Mouse (Mus musculus): ENCODE measurements around the gene 1700015G11Rik.

The 1700015G11Rik gene

DNA sequence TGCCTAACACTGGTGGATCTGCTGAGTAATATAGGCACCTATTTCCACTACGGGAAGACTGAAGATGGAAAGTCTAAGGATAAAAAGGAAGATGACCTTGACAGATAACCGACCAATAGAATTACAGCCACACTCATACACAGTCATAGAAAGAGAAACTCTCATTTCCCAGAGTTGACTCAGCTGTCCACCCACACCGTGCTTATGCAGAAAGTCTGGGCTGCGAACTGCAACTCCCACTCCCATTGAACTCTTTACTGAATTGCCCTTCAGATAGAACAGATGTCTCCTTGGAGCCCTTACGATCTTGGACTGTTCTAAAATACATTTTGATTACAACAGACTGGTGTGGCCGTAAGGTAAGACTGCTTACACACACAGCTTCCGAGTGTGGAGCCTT is 50.8 kb downstream of the 1700015G11Rik start:
- peak; percentile 74 for DNase-seq

DNA sequence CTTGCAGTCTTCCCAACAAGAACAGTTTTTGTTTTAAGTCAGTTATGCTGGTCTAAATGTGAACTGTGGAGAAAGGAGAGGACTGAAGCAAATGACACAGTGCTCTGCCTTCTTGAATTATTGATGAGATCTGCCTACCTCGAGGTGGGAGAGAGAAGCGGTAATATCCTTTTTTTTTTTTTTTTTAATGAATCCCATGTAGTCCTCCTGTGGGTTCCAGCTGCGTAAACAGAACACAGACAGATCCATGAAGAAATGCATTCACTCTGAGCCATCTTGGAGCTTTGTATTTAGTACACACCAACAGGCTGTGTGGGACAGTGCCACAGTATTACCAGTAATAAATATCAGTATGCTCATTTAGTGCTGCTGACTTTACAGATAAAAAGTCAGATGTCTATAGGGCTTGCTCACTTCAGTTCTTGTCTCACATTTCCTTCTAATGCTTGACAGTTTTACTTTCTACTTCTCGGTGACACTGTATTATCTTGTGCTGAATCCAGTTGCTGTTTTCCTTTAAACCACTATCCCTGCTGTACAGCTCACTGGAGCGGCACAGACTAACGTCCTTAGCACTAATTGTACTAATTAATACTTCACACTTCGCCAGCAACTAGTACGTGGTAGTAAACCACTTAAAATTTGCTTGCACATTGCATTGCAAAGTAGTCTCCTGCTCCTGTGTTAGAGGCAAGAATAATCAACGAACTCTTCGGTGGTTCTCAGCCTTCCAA is 53.1 kb downstream of the 1700015G11Rik start:
- no peak for DNase-seq
